Mouse (Mus musculus) limb, embryonic 15.5 days (tissue): ENCODE measurements around the gene Mtap. TPM values are rescaled to one million over a fixed set of nuclear protein-coding genes. Genes with fewer than 3 reads are reported as not detected.

Experiments used
- ATAC-seq: fragments of 200-750 bp; cut with Nextera tagmentation; 2 replicates; pipeline ENCODE4 v1.8.0; 2017; ENCODE audit warnings: low read depth, moderate TSS enrichment; ENCODE audit not compliant: insufficient number of reproducible peaks, low FRiP score, low TSS enrichment
- H3K27ac ChIP-seq: fragments of 300-500 bp; sonication (generic); 2 replicates; pipeline ENCODE4 v1.5.1; 2015; ENCODE audit warnings: moderate library complexity, mild to moderate bottlenecking, inconsistent platforms
- H3K27me3 ChIP-seq: fragments of 300-500 bp; sonication (generic); 2 replicates; pipeline ENCODE4 v1.6.1; 2015; ENCODE audit warnings: inconsistent platforms
- H3K36me3 ChIP-seq: fragments of 300-500 bp; sonication (generic); 2 replicates; pipeline ENCODE4 v1.6.1; 2015; ENCODE audit warnings: inconsistent platforms
- H3K4me1 ChIP-seq: fragments of 300-500 bp; sonication (generic); 2 replicates; pipeline ENCODE4 v1.6.1; 2015; ENCODE audit warnings: inconsistent platforms
- H3K4me2 ChIP-seq: fragments of 300-500 bp; sonication (generic); 2 replicates; pipeline ENCODE4 v1.6.1; 2015; ENCODE audit warnings: mild to moderate bottlenecking, inconsistent platforms
- H3K4me3 ChIP-seq: fragments of 300-500 bp; sonication (generic); 2 replicates; pipeline ENCODE4 v1.5.1; 2015; ENCODE audit warnings: mild to moderate bottlenecking, inconsistent platforms
- H3K9ac ChIP-seq: fragments of 300-500 bp; sonication (generic); 2 replicates; pipeline ENCODE4 v1.6.1; 2015; ENCODE audit warnings: inconsistent platforms
- H3K9me3 ChIP-seq: fragments of 300-500 bp; sonication (generic); 2 replicates; pipeline ENCODE4 v1.6.1; 2016; ENCODE audit warnings: inconsistent platforms
- WGBS: fragments of 180-500 bp; shearing (Covaris S2); methylation state at CpG from one replicate; pipeline ENCODE4 v1.1.7; 2015; 5-methylcytosine and 5-hydroxymethylcytosine counted together
- polyA plus RNA-seq: library from polyadenylated mRNA; unstranded; fragments of >200 nt; fragmentation: Nextera tagmentation; extraction: Ambion mirVana; gene quantifications from 2 replicates; pipeline ENCODE4 v1.2.1, GENCODE M21; 2015

Mtap gene
- polyA plus RNA-seq, 1 experiment from 2014 or later = 68.1 TPM

DNA sequence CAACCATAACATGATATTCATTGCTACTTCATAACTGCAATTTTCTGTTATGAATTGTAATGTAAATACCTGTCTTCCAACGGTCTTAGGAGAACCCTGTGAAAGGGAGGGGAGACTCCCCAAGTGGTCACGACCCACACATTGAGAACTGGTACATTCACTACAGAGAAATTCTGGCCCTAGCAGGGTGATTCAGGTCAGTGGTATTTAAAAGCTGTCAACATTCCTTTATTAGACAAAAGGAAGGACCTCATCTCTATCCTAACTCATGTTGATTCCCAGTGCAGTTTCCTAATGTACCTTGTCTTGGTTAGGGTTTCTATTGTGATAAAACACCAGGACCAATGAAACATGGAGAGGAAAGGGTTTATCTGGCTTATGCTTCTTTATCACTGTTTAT is 20.9 kb upstream of the Mtap start:
- H3K4me1 ChIP-seq = no peaks in the 10 kb centered on the region
- no peaks in the 10 kb centered on the region for H3K36me3 ChIP-seq
- no peak overlapping the region for H3K4me3 ChIP-seq
- no peak overlapping the region for H3K4me2 ChIP-seq
- no peaks in the 10 kb centered on the region for H3K9me3 ChIP-seq
- no peaks in the 10 kb centered on the region for H3K27me3 ChIP-seq
- H3K9ac ChIP-seq = no peak overlapping the region
- H3K27ac ChIP-seq = no peak overlapping the region
- WGBS = 82% methylated on average over 2 of the region's 2 CpGs
- ATAC-seq = no peak

DNA sequence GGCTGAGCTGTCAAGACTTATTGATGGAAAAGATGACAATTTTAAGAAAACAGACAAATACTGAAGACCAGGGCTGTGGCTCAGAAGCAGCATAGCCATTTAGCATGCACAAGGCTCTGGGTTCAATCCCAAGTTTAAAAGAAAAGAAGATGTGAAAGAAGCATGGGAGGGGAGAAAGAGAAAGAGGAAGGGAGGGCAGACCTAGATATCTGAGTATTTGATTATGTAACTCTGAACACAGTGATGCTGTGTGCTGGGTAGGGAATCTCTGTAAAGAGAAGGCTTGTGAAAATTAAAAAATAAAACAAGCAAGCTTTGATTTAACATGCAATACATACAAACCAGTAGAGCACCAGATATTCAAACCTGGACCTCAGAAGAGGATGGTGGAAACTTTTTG is 17.0 kb upstream of the Mtap start:
- H3K9ac ChIP-seq = no peak overlapping the region
- H3K9me3 ChIP-seq = no peaks in the 10 kb centered on the region
- no peak overlapping the region for H3K4me3 ChIP-seq
- no peaks in the 10 kb centered on the region for H3K36me3 ChIP-seq
- no peak overlapping the region for H3K4me2 ChIP-seq
- H3K27me3 ChIP-seq = no peaks in the 10 kb centered on the region
- no peak for ATAC-seq
- H3K27ac ChIP-seq = no peak overlapping the region
- no peaks in the 10 kb centered on the region for H3K4me1 ChIP-seq

DNA sequence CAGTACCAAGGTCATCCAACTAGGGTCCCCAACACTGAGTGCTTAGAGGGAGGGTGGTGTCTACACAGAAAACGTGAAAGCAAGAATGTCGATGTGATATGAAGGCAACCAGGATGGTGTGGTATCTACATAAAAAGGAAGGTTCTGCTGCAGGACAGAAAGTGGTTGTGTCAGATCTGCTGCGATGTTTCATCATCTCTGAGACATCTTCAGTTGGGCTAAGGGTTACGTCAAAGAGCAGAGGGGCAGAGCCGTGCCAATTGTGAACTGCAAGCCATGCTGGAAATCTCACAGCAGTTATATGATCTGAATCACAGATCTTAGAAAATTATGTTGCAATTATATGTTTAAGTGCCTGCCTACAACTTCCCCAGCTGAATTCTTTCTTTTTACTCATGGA is 16.6 kb upstream of the Mtap start:
- Histone ChIP-seq H3K4me2 (no peak overlapping the region), H3K4me3 (no peak overlapping the region), H3K4me1 (no peaks in the 10 kb centered on the region), H3K9ac (no peak overlapping the region), H3K27ac (no peak overlapping the region), H3K27me3 (no peaks in the 10 kb centered on the region), H3K9me3 (no peaks in the 10 kb centered on the region), H3K36me3 (no peaks in the 10 kb centered on the region)
- 86% methylated on average over 5 of the region's 5 CpGs for WGBS
- ATAC-seq = no peak

DNA sequence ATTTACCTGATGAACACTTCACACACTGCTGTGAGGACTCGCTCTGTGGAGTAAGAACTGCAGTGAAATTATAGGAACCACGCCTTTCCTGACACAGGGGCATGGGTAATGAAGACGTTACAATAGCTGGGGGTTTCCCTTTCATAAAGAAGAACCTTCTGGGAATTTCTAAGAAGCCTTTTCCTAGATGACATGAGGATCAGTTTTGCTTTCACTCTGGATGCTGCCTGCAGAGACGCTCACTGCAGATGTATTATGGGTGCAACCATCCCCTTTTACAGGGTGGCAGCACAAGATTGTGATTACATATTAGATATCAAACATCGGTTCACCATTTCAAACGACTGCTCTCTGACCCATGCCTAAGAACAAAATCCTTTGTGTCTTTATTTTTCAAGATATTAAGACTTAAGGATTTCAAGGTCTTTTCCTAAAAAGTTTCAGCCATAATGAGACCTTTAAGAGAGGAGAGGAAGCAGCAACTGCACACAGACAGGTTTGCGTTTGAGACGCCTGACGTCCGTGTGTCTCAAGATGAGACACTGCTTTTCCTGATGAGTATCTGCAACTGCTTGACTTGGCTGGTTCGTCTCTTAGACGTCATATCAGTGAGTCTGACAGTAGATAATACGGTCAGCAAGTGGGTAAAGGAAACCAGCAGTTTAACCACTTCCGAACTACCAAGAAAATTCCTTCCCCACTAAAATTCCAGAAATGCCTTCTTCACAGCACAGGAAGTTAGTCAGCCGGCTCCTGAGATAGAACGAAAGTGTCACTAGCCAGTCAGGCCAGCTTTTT is 13.3 kb upstream of the Mtap start:
- no peak overlapping the region for H3K27ac ChIP-seq
- no peaks in the 10 kb centered on the region for H3K36me3 ChIP-seq
- no peak overlapping the region for H3K4me2 ChIP-seq
- H3K9me3 ChIP-seq = no peaks in the 10 kb centered on the region
- 59% methylated on average over 16 of the region's 16 CpGs for WGBS
- H3K9ac ChIP-seq = no peak overlapping the region
- peaks cover 2% of the 10 kb centered on the region; the same call in 1 of the 2 replicates for H3K4me1 ChIP-seq
- no peaks in the 10 kb centered on the region for H3K27me3 ChIP-seq
- no peak for ATAC-seq
- no peak overlapping the region for H3K4me3 ChIP-seq

DNA sequence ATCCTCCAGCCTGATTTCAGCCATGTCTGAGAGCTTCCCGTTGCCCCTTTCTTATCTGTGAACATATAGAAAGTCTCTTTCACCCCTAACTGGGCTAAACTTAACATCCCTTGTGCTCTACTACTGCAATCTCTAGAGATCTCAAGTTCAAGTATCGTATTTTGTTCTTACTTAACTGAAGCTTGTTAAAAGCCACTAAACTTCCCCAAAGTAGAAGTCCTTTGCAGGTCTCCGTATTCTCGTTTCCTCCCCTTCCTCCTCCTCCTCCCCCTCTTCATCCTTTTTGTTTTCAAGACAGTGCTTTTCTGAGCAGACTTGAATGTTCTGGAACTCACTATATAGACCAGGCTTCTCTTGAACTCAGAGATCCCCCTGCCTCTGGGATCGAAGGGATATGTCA is 9.2 kb upstream of the Mtap start:
- Histone ChIP-seq H3K27me3 (no peaks in the 10 kb centered on the region), H3K9ac (no peak overlapping the region), H3K4me1 (peaks cover 2% of the 10 kb centered on the region; the same call in 1 of the 2 replicates), H3K36me3 (no peaks in the 10 kb centered on the region), H3K4me2 (no peak overlapping the region), H3K27ac (no peak overlapping the region), H3K4me3 (no peak overlapping the region), H3K9me3 (no peaks in the 10 kb centered on the region)
- ATAC-seq = no peak
- WGBS = 50% methylated on average over 5 of the region's 5 CpGs

DNA sequence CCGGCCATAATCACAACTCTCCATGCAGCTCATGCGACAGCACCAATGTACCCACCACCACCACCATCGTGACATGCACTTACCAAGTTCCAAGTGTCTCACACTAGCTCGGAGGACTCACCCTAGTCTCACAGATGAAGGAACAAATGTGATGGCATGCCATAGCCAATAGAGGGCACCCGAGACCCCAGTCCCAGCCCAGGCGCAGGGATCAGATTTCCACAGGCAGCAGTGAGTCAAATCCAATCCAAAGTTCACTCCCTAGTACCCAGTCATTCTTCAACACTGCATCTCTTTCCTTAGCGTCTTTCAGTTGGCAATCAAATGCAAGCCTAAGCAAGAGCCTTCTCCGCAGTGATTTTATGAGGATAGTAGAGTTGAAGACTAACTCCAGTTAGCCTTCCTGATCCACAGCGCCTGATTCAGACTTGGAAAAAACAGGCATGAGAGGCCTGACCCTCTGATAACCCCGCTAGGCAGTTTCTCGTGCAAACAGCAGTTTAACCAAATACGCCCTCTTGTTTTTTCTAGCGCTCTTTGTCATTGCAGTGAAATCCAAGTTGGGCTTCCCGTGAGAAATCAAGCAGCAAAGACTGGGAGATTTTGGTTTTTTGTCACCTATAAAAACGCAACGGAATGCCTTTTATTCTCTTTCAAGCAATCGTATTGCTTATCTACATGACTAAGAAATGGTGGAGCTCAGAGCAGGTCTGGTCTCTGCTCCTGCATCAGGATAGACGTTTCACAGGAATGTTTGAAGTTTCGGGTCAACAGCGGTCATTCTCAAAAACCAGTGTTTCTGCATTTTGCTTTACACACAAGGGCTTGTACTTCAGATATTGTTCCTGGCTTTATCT is 8.6 kb upstream of the Mtap start:
- Histone ChIP-seq H3K27me3 (no peaks in the 10 kb centered on the region), H3K4me1 (peaks cover 2% of the 10 kb centered on the region; the same call in 1 of the 2 replicates), H3K27ac (no peak overlapping the region), H3K36me3 (no peaks in the 10 kb centered on the region), H3K4me3 (no peak overlapping the region), H3K9ac (no peak overlapping the region), H3K9me3 (no peaks in the 10 kb centered on the region), H3K4me2 (no peak overlapping the region)
- WGBS = 29% methylated on average over 20 of the region's 20 CpGs
- ATAC-seq = no peak

DNA sequence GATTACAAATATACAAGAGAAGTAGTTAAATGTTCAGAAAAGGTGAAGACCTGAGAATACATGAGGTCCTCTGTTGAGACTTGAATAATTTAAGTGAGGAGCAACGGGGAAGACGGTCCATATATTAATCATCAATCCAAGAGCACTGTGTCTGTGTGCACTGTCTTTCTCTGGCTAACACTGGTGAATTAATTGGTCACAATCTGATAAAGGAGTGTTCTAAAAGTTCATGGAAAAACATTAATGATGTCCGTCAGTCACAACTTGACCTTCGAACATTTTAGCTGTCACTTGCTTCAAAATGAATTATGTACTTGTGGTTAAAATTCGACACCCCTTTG is 8.0 kb upstream of the Mtap start:
- no peak overlapping the region for H3K27ac ChIP-seq
- H3K9me3 ChIP-seq = no peaks in the 10 kb centered on the region
- WGBS = 69% methylated on average over 5 of the region's 5 CpGs
- H3K4me3 ChIP-seq = no peak overlapping the region
- no peaks in the 10 kb centered on the region for H3K27me3 ChIP-seq
- no peaks in the 10 kb centered on the region for H3K36me3 ChIP-seq
- no peak overlapping the region for H3K9ac ChIP-seq
- no peak overlapping the region for H3K4me2 ChIP-seq
- ATAC-seq = no peak
- H3K4me1 ChIP-seq = peaks cover 2% of the 10 kb centered on the region; the same call in 1 of the 2 replicates

DNA sequence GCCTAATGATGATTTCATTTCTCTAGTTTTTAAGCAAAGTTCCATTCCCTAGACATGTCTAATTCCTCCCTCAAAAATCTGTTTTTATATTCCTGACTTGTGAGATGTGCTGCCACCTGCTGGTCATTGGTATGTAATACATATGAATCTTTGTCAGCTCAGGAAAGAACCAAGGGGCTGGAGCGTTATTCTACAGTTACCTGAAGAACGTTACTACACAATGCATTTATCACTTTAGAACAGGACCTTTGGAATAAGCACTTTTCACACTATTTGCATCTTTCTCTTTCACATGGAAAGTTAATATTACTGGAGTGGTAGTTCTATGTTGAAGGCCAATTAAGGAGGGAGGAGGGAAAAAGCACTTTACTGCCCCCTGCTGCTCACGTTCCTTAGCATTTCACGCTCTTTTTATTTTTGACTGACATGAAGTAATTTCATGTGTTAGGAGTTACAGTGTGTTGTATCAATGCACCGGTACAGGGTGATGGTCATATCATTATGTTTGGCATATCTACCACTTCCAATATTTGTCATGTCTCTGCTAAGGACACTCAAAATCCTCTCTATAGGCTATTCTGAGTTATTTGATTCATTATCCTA is 7.5 kb upstream of the Mtap start:
- Histone ChIP-seq H3K9me3 (no peaks in the 10 kb centered on the region), H3K9ac (no peak overlapping the region), H3K4me1 (peaks cover 2% of the 10 kb centered on the region; the same call in 1 of the 2 replicates), H3K27me3 (no peaks in the 10 kb centered on the region), H3K4me3 (no peak overlapping the region), H3K4me2 (0 out of 2 replicates have a peak overlapping the region, but pooled peaks have one; percentile 11), H3K36me3 (no peaks in the 10 kb centered on the region), H3K27ac (no peak overlapping the region)
- ATAC-seq = no peak
- WGBS = 3% methylated on average over 5 of the region's 5 CpGs

DNA sequence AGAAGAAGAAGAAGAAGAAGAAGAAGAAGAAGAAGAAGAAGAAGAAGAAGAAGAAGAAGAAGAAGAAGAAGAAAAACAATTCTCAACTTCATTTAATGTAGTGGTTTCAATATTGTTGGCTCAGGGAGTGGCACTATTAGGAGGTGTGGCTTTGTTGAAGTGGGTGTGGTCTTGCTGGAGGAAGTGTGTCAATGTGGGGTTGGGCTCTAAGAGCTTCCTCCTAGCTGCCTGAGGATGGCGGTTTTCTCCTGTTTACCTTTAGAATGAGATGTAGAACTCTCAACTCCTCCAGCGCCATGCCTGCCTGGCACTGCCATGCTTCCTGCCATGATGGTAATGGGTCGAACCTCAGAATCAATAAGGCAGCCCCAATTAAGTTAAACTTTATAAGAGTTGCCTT is 5.1 kb upstream of the Mtap start:
- H3K36me3 ChIP-seq = no peaks in the 10 kb centered on the region
- H3K9ac ChIP-seq = no peak overlapping the region
- H3K4me2 ChIP-seq = no peak overlapping the region
- H3K4me3 ChIP-seq = no peak overlapping the region
- WGBS = 93% methylated on average over 3 of the region's 3 CpGs
- no peaks in the 10 kb centered on the region for H3K27me3 ChIP-seq
- H3K9me3 ChIP-seq = no peaks in the 10 kb centered on the region
- H3K27ac ChIP-seq = no peak overlapping the region
- peaks cover 8% of the 10 kb centered on the region; the same call in 1 of the 2 replicates for H3K4me1 ChIP-seq
- no peak for ATAC-seq

DNA sequence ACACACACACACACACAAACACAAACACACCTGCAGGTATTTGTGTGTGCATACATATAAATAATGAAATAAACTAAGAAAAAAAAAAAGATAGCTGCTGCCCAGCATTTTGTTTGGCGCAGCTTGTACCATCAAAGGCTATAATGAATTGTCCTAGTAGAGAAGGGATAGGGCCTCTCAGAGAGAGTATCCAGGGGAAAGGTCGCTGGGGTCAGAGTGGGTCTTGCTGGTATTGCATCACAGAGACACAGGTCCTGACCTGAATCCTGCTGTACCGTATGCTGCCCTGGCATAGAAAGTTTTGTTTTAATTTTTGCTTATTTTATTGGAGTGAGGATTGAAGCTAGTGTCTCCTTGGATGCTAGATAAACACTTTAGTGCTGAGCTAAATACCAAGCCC is 566 bp upstream of the Mtap start:
- Histone ChIP-seq H3K4me3 (peak overlapping the region; percentile 98; the same call in 1 of the 2 replicates), H3K4me1 (peaks cover 30% of the 10 kb centered on the region), H3K27ac (peak overlapping the region; percentile 93), H3K4me2 (peak overlapping the region; percentile 82), H3K27me3 (no peaks in the 10 kb centered on the region), H3K36me3 (no peaks in the 10 kb centered on the region), H3K9ac (no peak overlapping the region), H3K9me3 (no peaks in the 10 kb centered on the region)
- 38% methylated on average over 3 of the region's 3 CpGs for WGBS
- ATAC-seq = no peak

DNA sequence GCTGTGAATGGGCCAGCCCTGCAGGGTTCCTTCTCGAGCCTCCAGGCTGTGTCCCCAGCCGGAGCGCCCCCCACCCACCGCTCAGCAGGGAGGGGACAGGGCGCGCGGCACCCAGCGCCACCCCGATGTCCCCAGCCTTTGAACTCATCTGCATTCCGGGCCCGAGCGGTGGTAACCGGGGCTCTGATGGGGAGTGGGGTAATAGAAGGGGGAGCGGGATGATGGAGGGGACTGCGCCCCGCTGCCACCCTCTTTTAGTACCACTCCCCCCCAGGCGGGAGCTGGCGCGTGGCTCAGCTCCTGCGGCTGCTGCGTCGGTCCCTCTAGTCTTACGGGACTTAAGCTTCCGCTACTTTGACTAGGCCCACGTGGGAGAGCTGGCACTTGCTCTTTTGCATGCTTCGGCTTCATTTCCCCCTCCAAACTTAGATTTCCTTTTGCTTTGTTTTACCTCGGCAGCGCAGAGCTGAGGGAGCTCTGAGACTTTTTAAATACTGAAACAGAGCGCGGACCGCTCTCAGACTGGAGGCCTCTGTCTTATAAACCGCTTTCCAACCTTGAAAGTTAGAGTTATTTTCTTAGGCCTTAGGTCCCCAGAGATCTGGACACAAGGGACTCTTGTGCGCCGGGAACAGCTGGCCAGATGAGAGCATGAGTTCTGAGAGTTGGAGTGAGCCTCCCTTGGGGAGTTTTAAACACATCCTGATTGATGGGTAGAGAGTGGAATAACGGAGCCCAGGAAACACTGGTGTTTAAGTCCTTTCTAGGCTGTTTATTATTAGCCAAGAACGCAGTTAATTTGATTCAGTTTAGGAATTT is 829 bp downstream of the Mtap start:
- Histone ChIP-seq H3K9ac (peak overlapping the region; percentile 87), H3K4me3 (peak overlapping the region; percentile 98), H3K4me1 (peaks cover 30% of the 10 kb centered on the region), H3K27ac (peak overlapping the region; percentile 93), H3K4me2 (peak overlapping the region; percentile 82), H3K9me3 (no peaks in the 10 kb centered on the region), H3K36me3 (no peaks in the 10 kb centered on the region), H3K27me3 (no peaks in the 10 kb centered on the region)
- under 1% methylated on average over 36 of the region's 36 CpGs for WGBS
- ATAC-seq = peak; percentile 61
